Mouse (Mus musculus): Measurements from ENCODE around the gene Suclg1.

- TF ChIP-seq MAX (IDR thresholded peaks at IDR 0.05; ENCODE audit: low read depth) (no peak), POLR2A (IDR thresholded peaks at IDR 0.05; ENCODE audit: insufficient read length, low read depth) (no peak), TCF12 (IDR thresholded peaks at IDR 0.05; ENCODE audit: insufficient read depth, poor library complexity, severe bottlenecking) (no peak), CEBPB (IDR thresholded peaks at IDR 0.05; ENCODE audit: insufficient read depth, poor library complexity, severe bottlenecking) (no peak), USF1 (IDR thresholded peaks at IDR 0.05; ENCODE audit: low read depth) (no peak), E2F4 (IDR thresholded peaks at IDR 0.05; ENCODE audit: insufficient read depth) (no peak), TCF3 (IDR thresholded peaks at IDR 0.05; ENCODE audit: insufficient read length, low read depth) (no peak), POLR2AphosphoS2 (IDR thresholded peaks at IDR 0.05; ENCODE audit: insufficient read length, low read depth) (no peak), REST (IDR thresholded peaks at IDR 0.05; ENCODE audit: insufficient read depth, insufficient read length) (no peak), MYOG (IDR thresholded peaks at IDR 0.05; ENCODE audit: control insufficient read depth in 1 of 3, insufficient read depth in 1 of 3, insufficient read length in 2 of 3, low read depth in 2 of 3) (no peak), MYOD1 (IDR thresholded peaks at IDR 0.05; ENCODE audit: control insufficient read depth in 1 of 3, insufficient read length in 2 of 3, low read depth in 2 of 3) (no peak), SRF (IDR thresholded peaks at IDR 0.05; ENCODE audit: control insufficient read depth, insufficient read length, low read depth) (no peak)
These were observed 23.4 kb downstream of the Suclg1 start for GRCm38 (mm10) chr6:73271546-73272091.
